Mouse (Mus musculus) heart, embryonic 13.5 days (tissue): ENCODE results near the gene Ablim2. TPM values are rescaled to one million over a fixed set of nuclear protein-coding genes. Genes with fewer than 3 reads are reported as not detected.

Source experiments
- ATAC-seq: fragments of 200-750 bp; cut with Nextera tagmentation; 2 replicates; pipeline ENCODE4 v1.8.0; 2017; ENCODE audit warnings: moderate TSS enrichment; ENCODE audit not compliant: insufficient number of reproducible peaks, low FRiP score, low TSS enrichment; ENCODE audit errors: extremely low read depth
- H3K27ac ChIP-seq: fragments of 300-500 bp; sonication (generic); replicated peaks from 2 replicates; pipeline ENCODE4 v1.5.1; 2015; ENCODE audit warnings: moderate library complexity, mild to moderate bottlenecking, inconsistent platforms
- H3K27me3 ChIP-seq: fragments of 300-500 bp; sonication (generic); replicated peaks from 2 replicates; pipeline ENCODE4 v1.6.1; 2015; ENCODE audit warnings: mild to moderate bottlenecking, inconsistent platforms
- H3K36me3 ChIP-seq: fragments of 300-500 bp; sonication (generic); 2 replicates; pipeline ENCODE4 v1.6.1; 2015; ENCODE audit warnings: mild to moderate bottlenecking, inconsistent platforms
- H3K4me1 ChIP-seq: fragments of 300-500 bp; sonication (generic); 2 replicates; pipeline ENCODE4 v1.6.1; 2015; ENCODE audit warnings: inconsistent platforms
- H3K4me2 ChIP-seq: fragments of 300-500 bp; sonication (generic); 2 replicates; pipeline ENCODE4 v1.6.1; 2015; ENCODE audit warnings: inconsistent platforms, mild to moderate bottlenecking, moderate library complexity
- H3K4me3 ChIP-seq: fragments of 300-500 bp; sonication (generic); 2 replicates; pipeline ENCODE4 v1.5.1; 2015; ENCODE audit warnings: moderate library complexity, mild to moderate bottlenecking, inconsistent platforms
- H3K9ac ChIP-seq: fragments of 300-500 bp; sonication (generic); 2 replicates; pipeline ENCODE4 v1.6.1; 2015; ENCODE audit warnings: inconsistent platforms, mild to moderate bottlenecking, moderate library complexity
- H3K9me3 ChIP-seq: fragments of 300-500 bp; sonication (generic); 2 replicates; pipeline ENCODE4 v1.6.1; 2016; ENCODE audit warnings: inconsistent platforms
- WGBS: fragments of 180-500 bp; shearing (Covaris S2); methylation state at CpG from one replicate; pipeline ENCODE4 v1.1.7; 2015; ENCODE audit warnings: mixed read lengths; 5-methylcytosine and 5-hydroxymethylcytosine counted together
- polyA plus RNA-seq: library from polyadenylated mRNA; unstranded; fragments of >200 nt; fragmentation: Nextera tagmentation; extraction: Ambion mirVana; gene quantifications from 2 replicates; pipeline ENCODE4 v1.2.1, GENCODE M21; 2015

Ablim2 gene
- polyA plus RNA-seq, 1 experiment from 2014 or later = 5.1 TPM

DNA sequence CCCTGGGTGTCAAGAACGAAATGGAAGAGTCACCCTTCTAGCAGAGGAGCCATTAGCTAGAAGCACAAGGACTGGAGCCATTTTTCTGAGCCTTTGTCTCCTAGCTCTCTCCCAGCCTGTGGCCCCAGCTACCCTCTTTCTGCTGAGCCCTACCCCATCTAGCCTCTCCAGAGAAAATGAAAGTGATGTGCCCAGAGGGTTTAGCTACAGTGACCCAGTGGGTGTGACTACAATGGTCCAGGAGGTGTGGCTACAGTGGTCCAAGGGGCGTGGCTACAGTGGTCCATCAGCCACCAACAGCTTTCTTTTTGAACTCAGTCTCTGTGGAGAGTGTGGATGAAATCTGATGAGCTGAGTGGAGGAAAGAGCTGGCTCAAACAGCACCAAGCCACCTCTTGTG, 81.6 kb downstream of the Ablim2 start:
- no peak overlapping the region for H3K4me3 ChIP-seq
- H3K27ac ChIP-seq = no peak overlapping the region
- no peaks in the 10 kb centered on the region; the same call in 1 of the 2 replicates for H3K27me3 ChIP-seq
- no peaks in the 10 kb centered on the region for H3K9me3 ChIP-seq
- ATAC-seq = no peak
- H3K36me3 ChIP-seq = no peaks in the 10 kb centered on the region
- no peak overlapping the region for H3K4me2 ChIP-seq
- H3K4me1 ChIP-seq = 0 out of 2 replicates have a peak, but pooled peaks cover 3% of the 10 kb centered on the region
- WGBS = 43% methylated on average over 2 of the region's 2 CpGs
- no peak overlapping the region for H3K9ac ChIP-seq

DNA sequence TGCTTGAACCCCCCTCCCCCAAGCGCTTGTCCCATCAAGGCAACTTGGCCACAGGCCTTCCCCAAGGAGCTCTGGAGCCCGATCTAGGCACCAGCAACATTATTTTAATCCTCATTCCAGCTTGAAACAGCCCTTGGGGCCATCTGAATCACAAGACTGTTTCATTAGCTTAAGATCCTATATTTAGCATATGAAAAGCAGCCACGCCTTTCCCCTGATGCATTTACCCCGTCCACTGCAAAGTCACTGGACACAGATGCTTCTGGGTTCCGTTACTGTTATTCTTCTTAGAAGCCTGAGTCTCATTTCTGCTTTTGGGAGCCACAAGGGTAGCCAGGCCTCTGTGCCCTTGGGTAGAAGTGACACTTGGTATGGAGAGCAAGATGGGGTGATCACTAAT, 93.8 kb downstream of the Ablim2 start:
- no peak for ATAC-seq
- peaks cover 15% of the 10 kb centered on the region for H3K4me1 ChIP-seq
- peaks cover 10% of the 10 kb centered on the region; the same call in 1 of the 2 replicates for H3K27me3 ChIP-seq

DNA sequence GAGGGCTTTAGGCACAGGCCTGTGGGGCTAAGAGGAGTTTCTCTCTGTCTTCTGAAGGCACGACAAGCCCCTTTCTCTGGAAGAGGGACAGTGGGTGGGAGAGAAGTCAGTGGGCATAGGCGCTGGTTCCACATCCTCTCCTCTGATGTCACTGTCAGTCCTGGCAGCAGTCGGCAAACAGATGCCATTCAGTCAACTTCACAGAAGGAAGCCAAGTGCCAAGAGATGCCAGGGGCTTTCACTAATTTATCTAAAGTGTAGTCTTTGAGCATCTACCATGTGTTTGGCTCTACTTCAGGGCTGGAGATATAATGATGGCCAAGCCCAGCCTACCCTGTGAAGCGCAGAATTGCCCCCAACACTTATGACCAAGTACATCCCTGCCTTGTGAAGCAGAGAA, 95.8 kb downstream of the Ablim2 start:
- Histone ChIP-seq H3K27me3 (peaks cover 16% of the 10 kb centered on the region; the same call in 1 of the 2 replicates), H3K9ac (no peak overlapping the region), H3K4me2 (no peak overlapping the region), H3K4me1 (peaks cover 15% of the 10 kb centered on the region), H3K9me3 (no peaks in the 10 kb centered on the region), H3K4me3 (no peak overlapping the region), H3K36me3 (no peaks in the 10 kb centered on the region), H3K27ac (no peak overlapping the region)
- no peak for ATAC-seq
- 90% methylated on average over 4 of the region's 4 CpGs for WGBS

More for the DNA sequence above, 93.8 kb downstream of the Ablim2 start:
- no peak overlapping the region for H3K4me3 ChIP-seq
- H3K4me2 ChIP-seq = no peak overlapping the region
- H3K36me3 ChIP-seq = no peaks in the 10 kb centered on the region
- WGBS = 56% methylated on average over 5 of the region's 5 CpGs
- H3K27ac ChIP-seq = no peak overlapping the region
- H3K9ac ChIP-seq = no peak overlapping the region
- H3K9me3 ChIP-seq = no peaks in the 10 kb centered on the region

DNA sequence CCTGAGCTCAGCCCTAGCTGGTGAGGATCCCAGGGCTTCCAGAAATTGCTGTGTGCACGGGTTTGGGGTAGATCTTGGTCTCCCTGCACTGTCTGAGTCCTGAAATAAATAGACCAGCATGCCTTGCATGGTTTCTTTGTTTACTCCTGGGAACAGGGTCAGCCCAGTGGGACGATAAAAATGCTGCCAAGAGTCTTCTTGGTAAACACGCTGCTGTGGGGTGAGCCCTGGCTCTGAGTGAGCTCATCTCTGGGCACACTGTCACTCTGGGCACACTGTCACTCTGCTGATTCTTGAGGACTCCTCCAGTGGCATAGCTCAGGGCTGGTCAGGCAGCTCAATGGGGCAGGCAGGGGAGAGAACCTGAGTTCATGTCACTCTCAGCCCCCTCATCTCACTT, 98.6 kb downstream of the Ablim2 start:
- WGBS = 53% methylated on average over 3 of the region's 3 CpGs
- no peaks in the 10 kb centered on the region for H3K36me3 ChIP-seq
- no peak overlapping the region for H3K27ac ChIP-seq
- H3K27me3 ChIP-seq = peaks cover 32% of the 10 kb centered on the region
- no peak for ATAC-seq
- H3K9me3 ChIP-seq = no peaks in the 10 kb centered on the region
- no peak overlapping the region for H3K4me3 ChIP-seq
- H3K9ac ChIP-seq = no peak overlapping the region
- no peak overlapping the region for H3K4me2 ChIP-seq
- peaks cover 7% of the 10 kb centered on the region; the same call in 1 of the 2 replicates for H3K4me1 ChIP-seq

DNA sequence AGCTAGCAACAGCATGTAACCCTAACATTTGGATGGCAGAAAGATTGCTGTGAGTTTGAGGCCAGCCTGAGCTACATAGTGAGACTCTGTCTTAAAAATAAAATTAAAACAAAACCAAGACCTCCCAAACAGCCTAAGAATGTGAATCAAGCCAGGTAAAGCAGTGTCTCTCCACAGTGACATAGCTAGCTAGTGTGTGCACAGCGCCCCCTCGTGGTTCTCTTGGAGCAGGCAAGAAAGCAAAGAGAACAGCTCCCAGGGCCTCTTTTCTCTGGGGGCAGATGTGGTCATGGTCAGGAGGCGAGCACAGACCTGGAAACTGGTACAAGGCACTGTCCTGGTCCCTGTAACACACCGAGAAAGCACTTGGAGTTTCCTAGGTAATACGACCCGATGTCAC, 100.4 kb downstream of the Ablim2 start:
- Histone ChIP-seq H3K27me3 (peaks cover 31% of the 10 kb centered on the region), H3K4me2 (no peak overlapping the region), H3K36me3 (no peaks in the 10 kb centered on the region), H3K27ac (no peak overlapping the region), H3K9me3 (no peaks in the 10 kb centered on the region), H3K4me1 (no peaks in the 10 kb centered on the region), H3K9ac (no peak overlapping the region), H3K4me3 (no peak overlapping the region)
- 17% methylated on average over 6 of the region's 6 CpGs for WGBS
- no peak for ATAC-seq

DNA sequence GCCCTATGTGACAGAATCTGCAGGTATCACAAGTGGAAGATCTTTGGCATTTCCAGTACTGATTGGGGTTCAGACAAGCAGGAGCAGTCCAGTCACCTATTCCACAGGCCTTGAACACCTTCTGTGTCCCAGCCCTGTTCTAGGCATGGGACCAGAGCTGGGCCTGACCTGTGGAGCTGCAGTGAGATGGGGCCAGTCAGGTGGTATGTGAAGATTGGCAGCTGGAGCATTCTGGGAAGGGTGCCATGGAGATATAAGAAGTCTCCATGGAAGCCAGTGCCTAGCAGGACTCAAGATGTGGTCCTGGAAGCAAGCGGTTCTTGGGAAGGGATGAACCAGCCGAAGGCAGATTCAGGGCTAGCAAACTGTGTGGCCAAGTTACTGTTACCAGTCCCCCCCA, 103.8 kb downstream of the Ablim2 start:
- Histone ChIP-seq H3K36me3 (no peaks in the 10 kb centered on the region), H3K27ac (no peak overlapping the region), H3K4me2 (no peak overlapping the region), H3K9ac (no peak overlapping the region), H3K4me3 (no peak overlapping the region), H3K27me3 (peaks cover 23% of the 10 kb centered on the region), H3K9me3 (no peaks in the 10 kb centered on the region), H3K4me1 (no peaks in the 10 kb centered on the region)
- ATAC-seq = no peak
- 81% methylated on average over 2 of the region's 2 CpGs for WGBS

DNA sequence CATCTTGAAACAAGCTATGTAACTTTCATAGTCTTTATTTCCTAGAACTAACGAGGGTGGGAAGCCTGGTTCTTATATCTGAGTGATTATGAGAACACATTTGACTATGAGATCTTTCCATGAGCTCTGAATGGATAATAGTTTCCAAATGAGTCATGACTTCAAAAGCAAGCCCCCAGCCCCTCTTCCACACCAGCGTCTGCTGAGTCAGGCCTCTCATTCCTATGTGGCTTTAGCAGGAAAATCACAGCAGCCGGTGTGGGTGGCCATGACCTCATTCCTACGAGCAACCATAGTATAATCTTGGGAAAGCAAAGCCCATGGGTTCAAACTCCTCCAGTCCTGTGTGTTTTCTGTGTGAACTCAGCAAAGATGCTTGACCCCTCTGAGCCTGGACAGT, 112.3 kb downstream of the Ablim2 start:
- Histone ChIP-seq H3K9ac (no peak overlapping the region), H3K4me3 (no peak overlapping the region), H3K27ac (no peak overlapping the region), H3K4me2 (no peak overlapping the region), H3K9me3 (no peaks in the 10 kb centered on the region), H3K27me3 (no peaks in the 10 kb centered on the region; the same call in 1 of the 2 replicates), H3K36me3 (no peaks in the 10 kb centered on the region), H3K4me1 (peaks cover 21% of the 10 kb centered on the region)
- no peak for ATAC-seq
- WGBS = 57% methylated on average over 4 of the region's 4 CpGs

DNA sequence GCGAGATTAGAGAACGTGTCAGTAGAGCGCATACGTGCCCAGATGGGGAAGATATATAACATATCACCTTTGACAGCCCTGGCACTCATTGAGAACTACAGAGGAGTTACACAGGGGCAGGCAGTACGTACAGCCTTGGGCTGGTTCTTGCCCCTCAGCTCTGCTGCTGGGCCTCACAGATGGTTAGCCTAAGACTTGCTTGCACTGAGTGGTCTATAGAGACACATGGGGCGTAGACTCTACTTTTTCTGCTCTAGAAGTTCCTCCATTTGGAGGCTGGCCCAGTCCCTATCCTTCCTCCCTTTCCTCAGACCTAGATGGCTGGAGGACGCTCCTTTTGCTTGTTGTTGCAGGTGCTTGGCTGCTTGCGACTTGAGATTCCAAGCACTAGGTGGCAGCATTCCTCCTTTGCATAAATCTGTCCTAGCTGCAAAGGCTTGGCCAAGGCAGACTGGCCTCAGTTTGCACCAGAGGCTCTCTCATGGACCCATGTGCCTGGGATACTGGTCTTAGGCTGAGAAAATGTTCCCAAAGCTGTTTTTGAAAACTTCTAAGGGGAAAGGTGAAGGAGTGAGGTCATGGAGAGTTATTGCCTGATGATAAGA, 112.8 kb downstream of the Ablim2 start:
- Histone ChIP-seq H3K4me1 (peaks cover 26% of the 10 kb centered on the region), H3K9ac (no peak overlapping the region), H3K4me2 (no peak overlapping the region), H3K27me3 (no peaks in the 10 kb centered on the region; the same call in 1 of the 2 replicates), H3K9me3 (no peaks in the 10 kb centered on the region), H3K4me3 (no peak overlapping the region), H3K27ac (no peak overlapping the region), H3K36me3 (no peaks in the 10 kb centered on the region)
- ATAC-seq = 0 out of 2 replicates have a peak, but pooled peaks have one; percentile 16
- 48% methylated on average over 8 of the region's 8 CpGs for WGBS

DNA sequence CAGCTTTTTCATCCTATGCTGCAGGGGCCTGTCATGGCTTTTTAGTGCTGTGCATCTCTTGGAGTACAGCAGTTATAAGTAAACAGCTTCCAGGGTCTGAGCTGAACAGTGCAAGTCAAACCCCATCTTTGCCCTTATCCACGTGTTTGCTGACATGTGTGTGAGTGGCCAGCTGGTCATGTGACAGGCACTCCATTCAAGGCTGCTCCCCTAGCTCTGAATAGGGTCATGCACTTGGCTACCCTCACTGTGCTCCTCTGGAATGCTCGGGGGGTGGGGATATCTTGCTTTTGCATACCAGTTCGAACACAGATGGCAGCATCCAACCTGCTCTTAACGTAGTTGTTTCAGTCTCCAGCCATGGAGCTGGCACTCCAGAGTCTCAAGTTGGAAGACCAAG, 115.7 kb downstream of the Ablim2 start:
- no peak overlapping the region for H3K9ac ChIP-seq
- H3K27me3 ChIP-seq = no peaks in the 10 kb centered on the region; the same call in 1 of the 2 replicates
- no peak overlapping the region for H3K27ac ChIP-seq
- 13% methylated on average over 4 of the region's 4 CpGs for WGBS
- H3K9me3 ChIP-seq = no peaks in the 10 kb centered on the region
- peaks cover 42% of the 10 kb centered on the region for H3K4me1 ChIP-seq
- no peaks in the 10 kb centered on the region for H3K36me3 ChIP-seq
- no peak overlapping the region for H3K4me3 ChIP-seq
- H3K4me2 ChIP-seq = no peak overlapping the region
- ATAC-seq = no peak

DNA sequence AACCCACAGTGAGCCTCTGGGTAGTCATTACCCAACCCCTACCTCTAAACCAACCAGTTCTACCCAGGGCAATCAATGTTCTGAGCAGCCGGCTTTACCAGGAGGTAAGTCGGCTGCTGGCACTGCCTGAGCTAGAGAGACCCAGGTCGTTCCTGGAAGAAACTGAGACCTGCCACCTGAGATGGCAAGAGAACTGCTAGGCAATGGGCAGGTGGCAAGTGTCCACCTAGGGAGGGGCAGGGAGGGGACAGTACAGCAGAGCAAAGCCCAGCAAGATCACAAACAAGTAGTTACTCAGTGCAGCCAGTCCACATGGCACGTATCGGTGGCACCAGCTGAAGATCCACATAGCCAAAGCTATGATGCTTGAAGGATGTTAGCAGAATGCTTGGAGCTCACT, 118.6 kb downstream of the Ablim2 start:
- Histone ChIP-seq H3K4me3 (no peak overlapping the region), H3K9ac (no peak overlapping the region), H3K36me3 (no peaks in the 10 kb centered on the region), H3K27ac (no peak overlapping the region), H3K4me1 (peaks cover 54% of the 10 kb centered on the region), H3K4me2 (no peak overlapping the region), H3K27me3 (no peaks in the 10 kb centered on the region; the same call in 1 of the 2 replicates), H3K9me3 (no peaks in the 10 kb centered on the region)
- WGBS = 87% methylated on average over 5 of the region's 5 CpGs
- no peak for ATAC-seq

DNA sequence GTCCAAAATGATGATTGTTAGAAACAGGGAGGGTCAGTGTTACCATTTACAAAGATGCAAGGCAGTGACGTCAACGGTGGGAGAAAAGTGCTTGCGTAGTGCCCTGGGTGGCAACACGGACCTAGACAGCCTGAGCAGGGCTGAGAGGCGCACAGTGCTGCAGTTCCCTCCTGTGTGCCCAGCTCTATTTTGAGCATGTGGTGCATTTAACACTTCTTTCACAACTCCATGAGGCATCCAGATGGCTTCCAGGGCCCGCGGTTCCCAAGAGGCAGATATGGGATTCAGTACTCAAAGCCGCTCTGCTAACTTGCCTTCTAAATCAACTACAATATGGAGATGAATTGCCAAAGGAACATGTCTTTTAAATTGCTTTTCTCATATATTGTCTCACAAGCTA, 121.5 kb downstream of the Ablim2 start:
- H3K4me2 ChIP-seq = no peak overlapping the region
- ATAC-seq = no peak
- H3K4me3 ChIP-seq = no peak overlapping the region
- H3K4me1 ChIP-seq = peaks cover 48% of the 10 kb centered on the region
- 68% methylated on average over 8 of the region's 8 CpGs for WGBS
- no peak overlapping the region for H3K27ac ChIP-seq
- H3K36me3 ChIP-seq = no peaks in the 10 kb centered on the region
- no peaks in the 10 kb centered on the region; the same call in 1 of the 2 replicates for H3K27me3 ChIP-seq
- no peaks in the 10 kb centered on the region for H3K9me3 ChIP-seq
- H3K9ac ChIP-seq = no peak overlapping the region

DNA sequence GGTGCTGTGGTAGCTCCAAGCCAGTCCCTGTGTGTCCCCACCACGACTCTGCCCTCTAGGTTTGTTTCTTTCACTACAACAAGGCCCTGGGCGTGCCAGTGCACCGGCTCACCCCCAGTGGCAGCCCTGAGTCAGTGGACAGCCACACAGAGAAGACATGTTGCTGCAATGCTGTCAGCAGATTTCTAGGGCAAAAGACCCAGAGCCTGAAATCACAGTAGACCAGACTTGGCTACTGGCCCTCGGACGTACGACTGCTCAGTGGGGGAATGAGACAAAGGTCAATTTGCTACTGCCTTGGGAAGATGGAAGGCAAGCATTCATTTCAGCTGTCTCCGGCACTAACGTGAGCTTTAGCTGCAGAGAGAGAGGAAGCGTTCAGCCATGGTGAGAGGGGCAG, 124.7 kb downstream of the Ablim2 start:
- Histone ChIP-seq H3K9me3 (no peaks in the 10 kb centered on the region), H3K9ac (no peak overlapping the region), H3K4me1 (peaks cover 32% of the 10 kb centered on the region), H3K4me2 (no peak overlapping the region), H3K27ac (no peak overlapping the region), H3K4me3 (no peak overlapping the region), H3K27me3 (no peaks in the 10 kb centered on the region), H3K36me3 (no peaks in the 10 kb centered on the region)
- no peak for ATAC-seq
- WGBS = 49% methylated on average over 9 of the region's 9 CpGs
